Mouse (Mus musculus) lung, embryonic 16.5 days (tissue): Measurements from ENCODE around the gene Vps26a. TPM values are rescaled to one million over a fixed set of nuclear protein-coding genes. Genes with fewer than 3 reads are reported as not detected.

Experiments used
- ATAC-seq: fragments of 200-750 bp; cut with Nextera tagmentation; 2 replicates; pipeline ENCODE4 v1.8.0; 2017; ENCODE audit warnings: low read depth, mild to moderate bottlenecking, moderate library complexity
- H3K27ac ChIP-seq: fragments of 300-500 bp; sonication (generic); 2 replicates; pipeline ENCODE4 v1.5.1; 2014; ENCODE audit warnings: mild to moderate bottlenecking, control low read depth, low read length
- H3K27me3 ChIP-seq: fragments of 300-500 bp; sonication (generic); 2 replicates; pipeline ENCODE4 v1.6.1; 2014; ENCODE audit warnings: low read depth, low read length, mixed read lengths; ENCODE audit not compliant: control insufficient read depth, insufficient read depth
- H3K36me3 ChIP-seq: fragments of 300-500 bp; sonication (generic); 2 replicates; pipeline ENCODE4 v1.6.1; 2014; ENCODE audit warnings: low read length; ENCODE audit not compliant: control insufficient read depth, insufficient read depth
- H3K4me1 ChIP-seq: fragments of 300-500 bp; sonication (generic); replicated peaks from 2 replicates; pipeline ENCODE4 v1.6.1; 2014; ENCODE audit warnings: low read length, mixed read lengths; ENCODE audit not compliant: control insufficient read depth, insufficient read depth
- H3K4me2 ChIP-seq: fragments of 300-500 bp; sonication (generic); 2 replicates; pipeline ENCODE4 v1.6.1; 2014; ENCODE audit warnings: low read depth, low read length, control low read depth
- H3K4me3 ChIP-seq: fragments of 300-500 bp; sonication (generic); 2 replicates; pipeline ENCODE4 v1.5.1; 2014; ENCODE audit warnings: mild to moderate bottlenecking, low read length, control low read depth
- H3K9ac ChIP-seq: fragments of 300-500 bp; sonication (generic); 2 replicates; pipeline ENCODE4 v1.6.1; 2014; ENCODE audit warnings: low read length, control low read depth
- H3K9me3 ChIP-seq: fragments of 300-500 bp; sonication (generic); 2 replicates; pipeline ENCODE4 v1.6.1; 2016; ENCODE audit warnings: low read length; ENCODE audit not compliant: control insufficient read depth
- WGBS: fragments of 180-500 bp; shearing (Covaris S2); extraction: QIAGEN DNeasy Blood & Tissue Kit; methylation state at CpG from one replicate; pipeline ENCODE4 v1.1.7; 2014; 5-methylcytosine and 5-hydroxymethylcytosine counted together
- polyA plus RNA-seq: library from polyadenylated mRNA; unstranded; fragments of >200 nt; fragmentation: Nextera tagmentation; extraction: Ambion mirVana; gene quantifications from 2 replicates; pipeline ENCODE4 v1.2.1, GENCODE M21; 2015

Gene Vps26a
- polyA plus RNA-seq, 1 experiment from 2014 or later = 86.1 TPM

- WGBS = 89% methylated on average over 4 of the region's 4 CpGs
Observed at GRCm38 (mm10) chr10:62512855-62513254, 26.2 kb upstream of the Vps26a start.

GRCm38 (mm10) chr10:62511528-62511927 is 24.9 kb upstream of the Vps26a start:
- Histone ChIP-seq H3K4me2 (no peak overlapping the region), H3K27ac (no peak overlapping the region), H3K27me3 (no peaks in the 10 kb centered on the region), H3K9ac (no peak overlapping the region), H3K4me1 (peaks cover 6% of the 10 kb centered on the region; the same call in 1 of the 2 replicates), H3K9me3 (no peaks in the 10 kb centered on the region), H3K36me3 (no peaks in the 10 kb centered on the region), H3K4me3 (no peak overlapping the region)
- no peak for ATAC-seq
- 75% methylated on average over 6 of the region's 6 CpGs for WGBS

More at GRCm38 (mm10) chr10:62512855-62513254, 26.2 kb upstream of the Vps26a start:
- no peak for ATAC-seq
- Histone ChIP-seq H3K36me3 (no peaks in the 10 kb centered on the region), H3K9me3 (no peaks in the 10 kb centered on the region), H3K9ac (no peak overlapping the region), H3K4me2 (no peak overlapping the region), H3K4me1 (peaks cover 6% of the 10 kb centered on the region; the same call in 1 of the 2 replicates), H3K27ac (no peak overlapping the region), H3K27me3 (no peaks in the 10 kb centered on the region), H3K4me3 (no peak overlapping the region)

- Histone ChIP-seq H3K9ac (no peak overlapping the region), H3K27ac (peak overlapping the region; percentile 30; the same call in 1 of the 2 replicates), H3K27me3 (no peaks in the 10 kb centered on the region), H3K36me3 (no peaks in the 10 kb centered on the region), H3K4me2 (peak overlapping the region; percentile 61; the same call in 1 of the 2 replicates), H3K4me1 (peaks cover 6% of the 10 kb centered on the region; the same call in 1 of the 2 replicates), H3K4me3 (no peak overlapping the region), H3K9me3 (no peaks in the 10 kb centered on the region)
- 55% methylated on average over 11 of the region's 11 CpGs for WGBS
- no peak for ATAC-seq
Observed at GRCm38 (mm10) chr10:62509032-62509656, 22.5 kb upstream of the Vps26a start.

GRCm38 (mm10) chr10:62508459-62508858 is 21.9 kb upstream of the Vps26a start:
- Histone ChIP-seq H3K36me3 (no peaks in the 10 kb centered on the region), H3K4me3 (peak overlapping the region; percentile 36), H3K9me3 (no peaks in the 10 kb centered on the region), H3K4me2 (peak overlapping the region; percentile 61), H3K27ac (peak overlapping the region; percentile 76), H3K27me3 (no peaks in the 10 kb centered on the region), H3K4me1 (peaks cover 6% of the 10 kb centered on the region; the same call in 1 of the 2 replicates), H3K9ac (peak overlapping the region; percentile 41; the same call in 1 of the 2 replicates)
- peak; percentile 47; the same call in 1 of the 2 replicates for ATAC-seq
- 2% methylated on average over 11 of the region's 11 CpGs for WGBS

- H3K27me3 ChIP-seq = no peaks in the 10 kb centered on the region
- peaks cover 6% of the 10 kb centered on the region; the same call in 1 of the 2 replicates for H3K4me1 ChIP-seq
- peak overlapping the region; percentile 61 for H3K4me2 ChIP-seq
- H3K36me3 ChIP-seq = no peaks in the 10 kb centered on the region
- peak; percentile 47; the same call in 1 of the 2 replicates for ATAC-seq
- H3K27ac ChIP-seq = peak overlapping the region; percentile 76
- H3K9me3 ChIP-seq = no peaks in the 10 kb centered on the region
- H3K4me3 ChIP-seq = peak overlapping the region; percentile 36
- H3K9ac ChIP-seq = peak overlapping the region; percentile 41; the same call in 1 of the 2 replicates
- 7% methylated on average over 18 of the region's 18 CpGs for whole genome bisulfite sequencing
Observed at GRCm38 (mm10) chr10:62507591-62508308, 21.1 kb upstream of the Vps26a start.

GRCm38 (mm10) chr10:62507071-62507470 is 20.5 kb upstream of the Vps26a start:
- Histone ChIP-seq H3K27me3 (no peaks in the 10 kb centered on the region), H3K9ac (no peak overlapping the region), H3K4me2 (no peak overlapping the region), H3K9me3 (no peaks in the 10 kb centered on the region), H3K4me1 (peaks cover 6% of the 10 kb centered on the region; the same call in 1 of the 2 replicates), H3K4me3 (no peak overlapping the region), H3K27ac (no peak overlapping the region), H3K36me3 (no peaks in the 10 kb centered on the region)
- ATAC-seq = no peak
- WGBS = 76% methylated on average over 4 of the region's 4 CpGs

- Histone ChIP-seq H3K36me3 (no peaks in the 10 kb centered on the region), H3K4me1 (peaks cover 6% of the 10 kb centered on the region; the same call in 1 of the 2 replicates), H3K4me3 (no peak overlapping the region), H3K9me3 (no peaks in the 10 kb centered on the region), H3K27ac (no peak overlapping the region), H3K4me2 (no peak overlapping the region), H3K27me3 (no peaks in the 10 kb centered on the region), H3K9ac (no peak overlapping the region)
- no peak for ATAC-seq
- WGBS = 66% methylated on average over 17 of the region's 17 CpGs
Observed at GRCm38 (mm10) chr10:62506019-62506556, 19.5 kb upstream of the Vps26a start.

GRCm38 (mm10) chr10:62505224-62505983 is 18.8 kb upstream of the Vps26a start:
- 72% methylated on average over 9 of the region's 9 CpGs for WGBS
- H3K9ac ChIP-seq = no peak overlapping the region
- H3K4me2 ChIP-seq = no peak overlapping the region
- H3K4me3 ChIP-seq = no peak overlapping the region
- H3K36me3 ChIP-seq = no peaks in the 10 kb centered on the region
- H3K9me3 ChIP-seq = no peaks in the 10 kb centered on the region
- H3K27ac ChIP-seq = no peak overlapping the region
- ATAC-seq = no peak
- peaks cover 6% of the 10 kb centered on the region; the same call in 1 of the 2 replicates for H3K4me1 ChIP-seq
- no peaks in the 10 kb centered on the region for H3K27me3 ChIP-seq
